Mouse (Mus musculus): ENCODE results near the gene Scfd2. TPM values are rescaled to one million over a fixed set of nuclear protein-coding genes. Genes with fewer than 3 reads are reported as not detected.

Scfd2 gene
- polyA plus RNA-seq (2014; fragmentation: Nextera tagmentation; extraction: Ambion mirVana), result 14.9 and 17.3 TPM in 2 replicates

DNA sequence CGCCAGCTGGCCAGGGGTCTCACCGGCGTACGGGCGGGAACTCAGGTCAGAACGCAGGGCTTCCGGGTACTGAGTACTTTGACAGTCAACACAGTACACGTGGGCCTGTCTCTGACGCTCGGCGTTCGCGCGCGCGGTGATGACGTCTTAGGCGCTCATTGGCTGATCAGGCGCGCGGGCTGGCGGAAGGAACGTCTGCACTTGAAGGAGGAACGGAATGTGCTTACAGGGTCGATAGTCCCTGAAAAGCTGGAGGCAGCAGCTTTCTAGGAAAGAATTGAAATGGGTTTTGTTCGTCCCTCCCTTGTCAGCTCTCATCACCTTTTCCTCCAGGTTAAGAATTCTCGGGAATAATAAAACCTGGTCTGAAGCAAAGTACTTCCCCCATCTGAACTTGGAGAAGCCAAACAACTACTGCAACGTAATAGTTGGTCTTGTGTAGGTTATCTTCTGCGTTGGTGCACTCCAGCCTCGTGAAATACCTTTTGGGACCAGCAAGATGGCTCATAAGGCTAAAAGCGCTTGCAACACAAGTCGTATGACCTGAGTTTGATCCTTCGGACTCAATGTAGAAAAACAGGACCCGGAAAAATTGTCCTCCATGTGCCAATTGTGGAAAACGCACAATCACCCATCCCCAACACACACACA lies at the start of gene Scfd2:
Scfd2 (minus strand) TSS at position 130 of the 651 bp plus-strand sequence.
- H3K36me3 ChIP-seq (replicated peaks; ENCODE audit: control insufficient read depth, insufficient read depth, low read depth, low read length), result no peaks in the 10 kb centered on the region
- no peaks in the 10 kb centered on the region; the same call in 1 of the 2 replicates for H3K4me1 ChIP-seq (ENCODE audit: control insufficient read depth, insufficient read depth, low read length)
- H3K4me3 ChIP-seq (ENCODE audit: low read depth, low read length), result peak within 1 kb of the TSS; percentile 80
- peak within 1 kb of the TSS; percentile 96 for H3K4me2 ChIP-seq (ENCODE audit: low read depth, low read length)
- ATAC-seq (replicated peaks; ENCODE audit: insufficient number of reproducible peaks, low FRiP score, low TSS enrichment, low read depth) (peak; percentile 86), DNase-seq (ENCODE audit: low spot score) (peak; percentile 97)
- WGBS, result 7% methylated on average over 35 of the region's 35 CpGs
- peak within 1 kb of the TSS; percentile 57 for H3K9ac ChIP-seq (replicated peaks; ENCODE audit: low read length)
- no peak within 1 kb of the TSS for H3K27ac ChIP-seq (replicated peaks; ENCODE audit: low read depth, low read length)
- no peaks in the 10 kb centered on the region for H3K27me3 ChIP-seq (ENCODE audit: control insufficient read depth, insufficient read depth, low read length)
- H3K9me3 ChIP-seq (replicated peaks; ENCODE audit: control insufficient read depth, low read length), result no peaks in the 10 kb centered on the region

GRCm38 (mm10) chr5:74571767-74572166 lies 40.2 kb upstream of the Scfd2 start:
- ATAC-seq (replicated peaks; ENCODE audit: insufficient number of reproducible peaks, low FRiP score, low TSS enrichment, low read depth) (no peak), DNase-seq (ENCODE audit: low spot score) (no peak)
- no peak overlapping the region for H3K4me2 ChIP-seq (ENCODE audit: low read depth, low read length)
- H3K27ac ChIP-seq (replicated peaks; ENCODE audit: low read depth, low read length), result no peak overlapping the region
- H3K36me3 ChIP-seq (replicated peaks; ENCODE audit: control insufficient read depth, insufficient read depth, low read depth, low read length), result peaks cover 3% of the 10 kb centered on the region
- no peak overlapping the region for H3K4me3 ChIP-seq (ENCODE audit: low read depth, low read length)
- no peaks in the 10 kb centered on the region for H3K27me3 ChIP-seq (ENCODE audit: control insufficient read depth, insufficient read depth, low read length)
- H3K9ac ChIP-seq (replicated peaks; ENCODE audit: low read length), result no peak overlapping the region
- WGBS, result 92% methylated on average over 6 of the region's 6 CpGs
- H3K4me1 ChIP-seq (ENCODE audit: control insufficient read depth, insufficient read depth, low read length), result no peaks in the 10 kb centered on the region
- no peaks in the 10 kb centered on the region for H3K9me3 ChIP-seq (replicated peaks; ENCODE audit: control insufficient read depth, low read length)

DNA sequence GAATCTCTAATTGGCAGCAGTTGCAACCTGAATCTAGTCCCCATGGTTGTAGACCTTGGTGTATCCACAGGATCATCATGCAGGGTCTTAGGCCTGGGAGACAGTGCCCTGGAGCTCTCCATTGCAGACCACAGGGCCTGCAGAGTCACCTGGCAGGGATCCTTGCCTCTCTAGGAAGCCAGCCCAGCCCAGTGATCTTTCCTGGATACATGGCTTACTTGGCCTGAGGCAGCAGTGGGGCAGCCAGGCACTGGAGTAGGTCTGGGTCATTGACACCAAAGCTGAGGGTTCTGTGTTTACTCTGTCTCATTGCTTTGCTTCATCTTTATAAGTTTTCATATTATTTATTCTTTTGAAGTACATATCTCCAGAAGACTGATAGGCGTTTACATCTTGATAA lies 29.6 kb upstream of the Scfd2 start:
- Histone ChIP-seq H3K27me3 (ENCODE audit: control insufficient read depth, insufficient read depth, low read length) (no peaks in the 10 kb centered on the region), H3K27ac (replicated peaks; ENCODE audit: low read depth, low read length) (no peak overlapping the region), H3K4me1 (ENCODE audit: control insufficient read depth, insufficient read depth, low read length) (no peaks in the 10 kb centered on the region), H3K9ac (replicated peaks; ENCODE audit: low read length) (no peak overlapping the region), H3K36me3 (replicated peaks; ENCODE audit: control insufficient read depth, insufficient read depth, low read depth, low read length) (peaks cover 4% of the 10 kb centered on the region), H3K9me3 (replicated peaks; ENCODE audit: control insufficient read depth, low read length) (no peaks in the 10 kb centered on the region), H3K4me2 (ENCODE audit: low read depth, low read length) (no peak overlapping the region), H3K4me3 (ENCODE audit: low read depth, low read length) (no peak overlapping the region)
- 88% methylated on average over 1 of the region's 1 CpGs for WGBS
- DNase-seq (ENCODE audit: low spot score), result no peak
- ATAC-seq (replicated peaks; ENCODE audit: insufficient number of reproducible peaks, low FRiP score, low TSS enrichment, low read depth), result no peak

- H3K4me3 ChIP-seq (ENCODE audit: low read depth, low read length), result no peak overlapping the region
- no peak overlapping the region for H3K4me2 ChIP-seq (ENCODE audit: low read depth, low read length)
- DNase-seq (ENCODE audit: low spot score) (no peak), ATAC-seq (replicated peaks; ENCODE audit: insufficient number of reproducible peaks, low FRiP score, low TSS enrichment, low read depth) (no peak)
- WGBS, result 94% methylated on average over 8 of the region's 8 CpGs
- H3K36me3 ChIP-seq (replicated peaks; ENCODE audit: control insufficient read depth, insufficient read depth, low read depth, low read length), result no peaks in the 10 kb centered on the region; the same call in 1 of the 2 replicates
- no peak overlapping the region for H3K27ac ChIP-seq (replicated peaks; ENCODE audit: low read depth, low read length)
- H3K9ac ChIP-seq (replicated peaks; ENCODE audit: low read length), result no peak overlapping the region
- H3K4me1 ChIP-seq (ENCODE audit: control insufficient read depth, insufficient read depth, low read length), result no peaks in the 10 kb centered on the region
- H3K27me3 ChIP-seq (ENCODE audit: control insufficient read depth, insufficient read depth, low read length), result no peaks in the 10 kb centered on the region
- H3K9me3 ChIP-seq (replicated peaks; ENCODE audit: control insufficient read depth, low read length), result no peaks in the 10 kb centered on the region
Measured at GRCm38 (mm10) chr5:74549566-74549965, 18.0 kb upstream of the Scfd2 start.

GRCm38 (mm10) chr5:74545606-74546005 lies 14.0 kb upstream of the Scfd2 start:
- Histone ChIP-seq H3K4me3 (ENCODE audit: low read depth, low read length) (no peak overlapping the region), H3K9ac (replicated peaks; ENCODE audit: low read length) (no peak overlapping the region), H3K4me1 (ENCODE audit: control insufficient read depth, insufficient read depth, low read length) (no peaks in the 10 kb centered on the region), H3K36me3 (replicated peaks; ENCODE audit: control insufficient read depth, insufficient read depth, low read depth, low read length) (no peaks in the 10 kb centered on the region; the same call in 1 of the 2 replicates), H3K27ac (replicated peaks; ENCODE audit: low read depth, low read length) (no peak overlapping the region), H3K9me3 (replicated peaks; ENCODE audit: control insufficient read depth, low read length) (no peaks in the 10 kb centered on the region), H3K27me3 (ENCODE audit: control insufficient read depth, insufficient read depth, low read length) (no peaks in the 10 kb centered on the region), H3K4me2 (ENCODE audit: low read depth, low read length) (no peak overlapping the region)
- DNase-seq (ENCODE audit: low spot score) (no peak), ATAC-seq (replicated peaks; ENCODE audit: insufficient number of reproducible peaks, low FRiP score, low TSS enrichment, low read depth) (no peak)
- 95% methylated on average over 4 of the region's 4 CpGs for WGBS

DNA sequence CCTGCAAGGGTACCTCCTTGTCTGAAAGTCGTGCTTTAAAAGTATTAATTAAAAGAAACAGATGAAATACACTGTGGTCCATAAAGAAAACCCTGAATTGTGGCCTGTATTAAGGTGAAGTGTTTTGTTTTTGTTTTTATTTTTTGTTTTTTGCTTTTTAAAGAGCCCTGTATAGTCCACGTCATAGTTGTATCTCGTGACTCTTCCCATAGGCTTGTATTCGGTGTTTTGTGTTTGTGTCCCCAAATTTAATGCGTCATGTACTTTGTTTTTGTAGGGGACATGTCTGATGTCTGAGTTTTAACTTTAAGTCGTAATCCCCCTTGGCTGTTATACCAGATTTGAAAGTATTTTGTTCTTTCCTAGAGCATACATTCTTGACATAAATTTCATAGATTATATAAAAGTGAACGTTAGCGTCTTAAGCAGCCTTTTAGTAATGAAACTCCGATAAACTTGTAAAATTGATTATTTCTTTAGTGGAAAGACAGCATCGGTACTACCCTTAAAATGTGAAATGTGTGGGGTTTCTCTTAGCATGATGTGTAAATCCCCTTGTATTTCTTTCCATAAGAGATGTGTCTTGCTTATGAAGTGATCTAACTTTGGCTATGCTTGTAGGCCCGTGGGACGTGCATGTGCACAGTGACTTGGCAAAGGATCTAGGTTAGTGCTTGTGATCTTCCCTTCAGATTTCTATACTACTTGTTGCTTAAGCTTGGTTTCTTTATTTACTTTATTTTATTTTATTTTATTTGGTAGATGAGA lies 4.8 kb upstream of the Scfd2 start:
- Histone ChIP-seq H3K4me2 (ENCODE audit: low read depth, low read length) (peak overlapping the region; percentile 51), H3K27ac (replicated peaks; ENCODE audit: low read depth, low read length) (no peak overlapping the region), H3K36me3 (replicated peaks; ENCODE audit: control insufficient read depth, insufficient read depth, low read depth, low read length) (no peaks in the 10 kb centered on the region), H3K4me3 (ENCODE audit: low read depth, low read length) (peak overlapping the region; percentile 89), H3K4me1 (ENCODE audit: control insufficient read depth, insufficient read depth, low read length) (no peaks in the 10 kb centered on the region), H3K9ac (replicated peaks; ENCODE audit: low read length) (peak overlapping the region; percentile 98), H3K27me3 (ENCODE audit: control insufficient read depth, insufficient read depth, low read length) (no peaks in the 10 kb centered on the region), H3K9me3 (replicated peaks; ENCODE audit: control insufficient read depth, low read length) (no peaks in the 10 kb centered on the region)
- DNase-seq (ENCODE audit: low spot score) (no peak), ATAC-seq (replicated peaks; ENCODE audit: insufficient number of reproducible peaks, low FRiP score, low TSS enrichment, low read depth) (no peak)
- 49% methylated on average over 12 of the region's 12 CpGs for WGBS

DNA sequence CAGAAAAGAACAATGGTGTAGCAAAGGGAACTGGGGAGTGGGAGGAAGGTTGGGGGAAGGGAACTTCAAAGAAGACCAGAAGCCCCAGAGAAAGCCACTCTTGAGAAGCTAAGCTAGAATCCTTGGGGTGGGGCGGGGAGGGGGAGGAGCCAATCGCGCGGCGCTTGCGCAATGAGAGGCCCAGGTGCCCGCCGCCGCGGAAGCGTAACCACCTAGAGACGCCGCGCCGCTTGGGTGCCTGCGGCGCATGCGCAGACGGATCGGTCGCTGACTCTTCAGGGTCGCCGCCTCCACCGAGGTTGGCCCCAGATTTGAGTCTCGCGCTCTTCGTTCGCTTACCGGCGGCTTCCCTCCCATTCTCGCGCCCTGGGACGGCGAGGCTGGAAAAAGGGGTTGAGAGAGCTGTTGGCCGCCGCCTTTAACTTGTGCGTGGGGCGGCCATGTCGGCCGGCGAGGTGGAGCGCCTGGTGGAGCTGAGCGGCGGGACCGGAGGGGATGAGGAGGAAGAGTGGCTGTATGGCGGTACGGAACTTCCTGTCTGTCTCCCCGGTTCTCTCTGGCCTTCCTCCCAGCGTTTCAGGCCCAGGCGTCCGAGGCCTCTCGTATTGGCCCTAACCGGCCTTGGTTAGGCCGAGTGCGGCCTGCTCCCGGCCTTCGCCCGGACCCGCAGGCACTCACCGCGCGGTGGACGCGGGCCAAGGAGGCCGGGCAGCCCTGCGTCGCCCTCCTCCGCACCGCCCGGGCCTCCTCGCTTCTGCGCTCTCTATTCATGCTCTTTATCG lies 3.9 kb upstream of the Scfd2 start, which contains the start of gene Fip1l1:
Fip1l1 (plus strand) TSS at position 210 of the 782 bp plus-strand sequence.
- Histone ChIP-seq H3K27ac (replicated peaks; ENCODE audit: low read depth, low read length) (peak within 1 kb of the TSS; percentile 85), H3K9me3 (replicated peaks; ENCODE audit: control insufficient read depth, low read length) (no peaks in the 10 kb centered on the region), H3K9ac (replicated peaks; ENCODE audit: low read length) (peak within 1 kb of the TSS; percentile 98), H3K4me2 (ENCODE audit: low read depth, low read length) (peak within 1 kb of the TSS; percentile 51), H3K27me3 (ENCODE audit: control insufficient read depth, insufficient read depth, low read length) (no peaks in the 10 kb centered on the region), H3K4me3 (ENCODE audit: low read depth, low read length) (peak within 1 kb of the TSS; percentile 89), H3K36me3 (replicated peaks; ENCODE audit: control insufficient read depth, insufficient read depth, low read depth, low read length) (no peaks in the 10 kb centered on the region), H3K4me1 (ENCODE audit: control insufficient read depth, insufficient read depth, low read length) (no peaks in the 10 kb centered on the region; the same call in 1 of the 2 replicates)
- peak; percentile 99 for DNase-seq (ENCODE audit: low spot score)
- 0% methylated on average over 61 of the region's 73 CpGs for WGBS
- ATAC-seq (replicated peaks; ENCODE audit: insufficient number of reproducible peaks, low FRiP score, low TSS enrichment, low read depth), result peak; percentile 77
